Mouse (Mus musculus): ENCODE measurements around the gene 2610001J05Rik.

2610001J05Rik gene

DNA sequence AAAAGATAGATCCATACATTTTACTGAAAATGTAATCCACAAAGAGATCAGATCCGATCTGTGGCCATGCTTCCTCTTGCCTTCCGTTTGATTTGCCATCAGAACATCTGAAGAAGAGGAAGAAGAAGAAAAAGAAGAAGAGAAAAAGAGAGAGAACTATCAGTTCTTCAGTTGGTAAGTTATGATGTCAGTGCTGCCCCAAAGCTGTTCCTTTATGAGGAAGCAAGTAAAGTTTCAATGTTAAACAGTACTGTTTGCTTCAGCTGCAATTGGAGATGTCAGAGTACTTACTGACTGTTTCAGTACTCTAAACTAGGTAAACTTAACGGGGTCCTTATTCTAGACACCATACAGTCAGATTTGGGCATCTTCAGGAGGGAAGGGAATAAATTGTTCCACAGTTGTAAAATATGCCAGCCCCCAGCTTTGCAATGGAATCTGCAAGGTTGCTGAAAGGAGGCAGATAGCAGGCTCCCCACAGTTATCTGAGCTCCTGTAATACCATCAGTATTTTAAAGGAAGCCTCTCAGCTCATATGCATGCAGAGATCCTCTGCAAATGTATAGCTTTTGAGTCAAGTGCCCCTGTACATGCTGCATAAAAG lies 34.2 kb downstream of the 2610001J05Rik start:
- in situ Hi-C loops (cut with MboI, MseI), result no loop called here

DNA sequence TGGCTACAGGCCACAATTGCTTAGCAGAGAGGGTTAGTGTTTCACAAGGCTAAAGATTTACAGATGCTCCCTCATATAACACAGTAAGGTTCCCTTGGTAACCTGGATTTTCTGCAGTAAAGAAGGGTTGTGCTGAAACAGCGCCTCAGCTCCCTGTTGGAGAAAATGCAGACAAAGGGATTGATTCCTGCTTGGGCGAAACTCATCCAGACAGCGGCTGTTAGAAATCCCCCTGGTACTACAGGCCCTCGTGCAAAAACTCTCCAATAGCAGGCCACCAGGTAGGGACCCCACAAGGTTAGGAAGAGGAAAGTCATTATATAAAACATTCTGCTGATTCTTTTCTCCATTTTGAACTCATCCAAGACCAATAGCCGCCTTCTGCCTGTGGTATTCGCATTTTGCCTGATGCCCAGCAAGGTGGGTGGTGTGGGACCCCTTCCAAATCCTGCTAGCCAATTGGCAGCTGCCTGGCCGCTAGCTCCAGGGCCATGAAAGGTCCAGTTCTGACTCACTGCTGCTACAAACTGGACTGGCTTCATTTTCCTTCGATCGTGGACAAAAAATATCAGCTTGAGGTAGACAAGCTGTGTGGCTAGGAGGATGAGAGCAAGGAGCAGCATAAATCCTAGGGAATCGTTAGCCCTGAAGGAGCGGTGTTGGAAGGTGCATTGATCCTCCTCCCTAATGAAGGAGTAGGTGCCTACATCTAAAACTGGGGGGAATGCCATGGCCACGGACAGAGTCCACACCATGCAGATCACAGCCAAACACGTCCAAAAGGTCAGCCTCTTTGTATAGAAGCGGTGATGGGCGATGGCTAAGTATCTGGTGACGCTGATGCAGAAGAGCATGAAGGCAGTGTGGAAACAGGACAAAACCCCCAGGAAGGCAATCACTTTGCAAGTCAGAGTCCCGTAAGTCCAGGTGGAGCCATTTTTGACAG lies 35.3 kb downstream of the 2610001J05Rik start:
- in situ Hi-C loops (cut with MboI, MseI), result no loop called here

DNA sequence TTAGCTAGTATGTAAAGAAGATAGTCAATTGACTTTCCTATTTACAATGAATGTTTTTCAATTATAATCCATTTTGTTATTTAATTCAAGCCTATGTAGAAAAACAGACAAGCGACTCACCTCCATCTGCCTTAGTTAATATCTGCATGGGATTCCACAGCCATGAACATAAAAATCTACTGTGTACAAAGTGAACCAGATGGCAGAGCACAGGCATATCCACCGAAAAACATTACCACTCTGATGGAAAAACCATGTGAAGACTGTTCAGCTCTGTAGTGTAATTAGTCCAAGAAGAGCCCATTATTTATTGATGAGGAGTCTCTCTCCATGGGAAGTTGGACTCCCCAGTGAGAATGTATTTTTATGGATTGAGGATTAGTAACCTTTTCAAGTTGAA lies 38.5 kb downstream of the 2610001J05Rik start:
- in situ Hi-C loops (cut with MboI, MseI), result no loop called here

DNA sequence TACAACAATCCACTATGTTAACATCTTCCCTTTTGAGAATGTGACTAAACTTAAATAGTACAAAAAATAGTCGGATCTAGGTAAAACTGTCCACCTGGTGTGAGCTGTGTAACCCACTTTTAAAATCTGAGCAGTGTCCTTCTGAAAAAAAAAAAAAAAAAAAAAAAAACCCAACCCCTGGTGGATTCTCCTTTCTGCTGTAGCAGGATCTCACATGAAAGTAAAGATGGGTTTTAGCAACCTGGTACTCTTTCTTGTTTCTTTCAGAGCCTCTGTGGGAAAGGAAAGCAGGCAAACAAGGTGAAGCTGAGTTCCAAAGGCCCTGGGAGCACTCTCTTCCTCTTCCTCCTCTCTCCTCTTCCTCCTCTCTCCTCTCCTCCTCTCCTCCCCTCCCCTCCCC lies 42.4 kb downstream of the 2610001J05Rik start:
- in situ Hi-C loops (cut with MboI, MseI), result no loop called here

Measured in T-helper 17 cell (primary cell).